Mouse (Mus musculus) activated CD4-positive, CD25-positive, alpha-beta regulatory T cell, adult 4 months (primary cell): ENCODE results near the gene H2afx. TPM values are rescaled to one million over a fixed set of nuclear protein-coding genes. Genes with fewer than 3 reads are reported as not detected.
A peak's percentile ranks its signal among the peaks of the same experiment; 100 is the strongest.
"Not testable (repeated sequence)": the region's sequence is repeated elsewhere in the genome, so short reads cannot be mapped to it uniquely, and the experiment has no call there.

Experiments used
- ATAC-seq: one replicate; pipeline ENCODE4 v1.8.0; 2017
- polyA plus RNA-seq, 2 experiments: library from polyadenylated mRNA; unstranded; fragments of 100-300 nt; shearing (Covaris generic); gene quantifications; one replicate each; pipeline ENCODE4 v1.2.1; 2017

The H2afx gene
- polyA plus RNA-seq, 2 experiments from 2014 or later: 29.0 to 36.5 TPM

- ATAC-seq: peak; percentile 28
These were observed 15.2 kb upstream of the H2afx start for GRCm38 (mm10) chr9:44319105-44319886.

GRCm38 (mm10) chr9:44319887-44320798, 14.4 kb upstream of the H2afx start, which contains the start of gene C2cd2l:
Gene C2cd2l, minus strand, starts transcription at chr9:44320285.
- peak; percentile 66 for ATAC-seq

- no peak for ATAC-seq
These were observed 13.7 kb upstream of the H2afx start for GRCm38 (mm10) chr9:44320799-44321133.

- ATAC-seq: not testable (repeated sequence)
These were observed 10.8 kb upstream of the H2afx start for GRCm38 (mm10) chr9:44323656-44324055.

GRCm38 (mm10) chr9:44324147-44324546, 10.3 kb upstream of the H2afx start:
- ATAC-seq: no peak

- ATAC-seq: not testable (repeated sequence)
These were observed 9.3 kb upstream of the H2afx start for GRCm38 (mm10) chr9:44325032-44325767.

GRCm38 (mm10) chr9:44325768-44326370, 8.6 kb upstream of the H2afx start, which contains the start of gene Dpagt1:
Gene Dpagt1, plus strand, starts transcription at chr9:44326019.
- ATAC-seq: no peak

GRCm38 (mm10) chr9:44326371-44327063, 8.0 kb upstream of the H2afx start:
- peak; percentile 93 for ATAC-seq

GRCm38 (mm10) chr9:44327064-44327711, 7.3 kb upstream of the H2afx start:
- ATAC-seq: peak; percentile 21

GRCm38 (mm10) chr9:44327926-44328325, 6.6 kb upstream of the H2afx start:
- ATAC-seq: no peak

- no peak for ATAC-seq
These were observed 3.8 kb upstream of the H2afx start for GRCm38 (mm10) chr9:44330736-44331135.

GRCm38 (mm10) chr9:44332918-44333638, 1.4 kb upstream of the H2afx start:
- no peak for ATAC-seq

- no peak for ATAC-seq
These were observed 1.0 kb downstream of the H2afx start for GRCm38 (mm10) chr9:44335331-44336092.

GRCm38 (mm10) chr9:44336093-44336406, 1.6 kb downstream of the H2afx start:
- no peak for ATAC-seq

GRCm38 (mm10) chr9:44336513-44336912, 2.0 kb downstream of the H2afx start:
- ATAC-seq: not testable (repeated sequence)

- ATAC-seq: no peak
These were observed 2.5 kb downstream of the H2afx start for GRCm38 (mm10) chr9:44336964-44337363.

- ATAC-seq: no peak
These were observed 3.1 kb downstream of the H2afx start for GRCm38 (mm10) chr9:44337436-44338169.

- no peak for ATAC-seq
These were observed 4.1 kb downstream of the H2afx start for GRCm38 (mm10) chr9:44338574-44338973.

GRCm38 (mm10) chr9:44341487-44341886, 7.0 kb downstream of the H2afx start:
- ATAC-seq: no peak
